Mouse (Mus musculus): ENCODE data around the gene Tmem213.

The Tmem213 gene

GRCm38 (mm10) chr6:38152305-38152704 is 43.2 kb downstream of the Tmem213 start:
- intact Hi-C loops (cut with DNase I): loop anchor here (10.0 kb wide), 1 partner anchor 172 kb away; no protein-coding TSS in a partner anchor

GRCm38 (mm10) chr6:38156204-38156603 is 47.1 kb downstream of the Tmem213 start:
- intact Hi-C loops (cut with DNase I): loop anchor here (10.0 kb wide), 1 partner anchor 169 kb away; no protein-coding TSS in a partner anchor

- intact Hi-C loops (cut with DNase I): loop anchor here (10.0 kb wide), 1 partner anchor 167 kb away; no protein-coding TSS in a partner anchor
These were observed 48.9 kb downstream of the Tmem213 start for GRCm38 (mm10) chr6:38157925-38158324.

- intact Hi-C loops (cut with DNase I): loop anchor here (10.0 kb wide), 1 partner anchor 165 kb away; no protein-coding TSS in a partner anchor
These were observed 50.5 kb downstream of the Tmem213 start for GRCm38 (mm10) chr6:38159576-38159975.

- intact Hi-C loops (cut with DNase I): loop anchor here (5.0 kb wide), 1 partner anchor 92 kb away; the partner anchor contains the start of gene D630045J12Rik
These were observed 51.0 kb downstream of the Tmem213 start for GRCm38 (mm10) chr6:38160102-38160501.

- intact Hi-C loops (cut with DNase I): loop anchor here (5.0 kb wide), 1 partner anchor 92 kb away; the partner anchor contains the start of gene D630045J12Rik
These were observed 51.5 kb downstream of the Tmem213 start for GRCm38 (mm10) chr6:38160556-38160955.

GRCm38 (mm10) chr6:38162825-38163504 is 53.9 kb downstream of the Tmem213 start:
- intact Hi-C loops (cut with DNase I): loop anchor here (5.0 kb wide), 1 partner anchor 89 kb away; the partner anchor contains the start of gene D630045J12Rik

GRCm38 (mm10) chr6:38164705-38165104 is 55.6 kb downstream of the Tmem213 start:
- intact Hi-C loops (cut with DNase I): loop anchor here (5.0 kb wide), 1 partner anchor 88 kb away; the partner anchor contains the start of gene D630045J12Rik

GRCm38 (mm10) chr6:38165385-38165784 is 56.3 kb downstream of the Tmem213 start:
- intact Hi-C loops (cut with DNase I): no loop called here

Measured in adrenal gland (tissue).